Mouse (Mus musculus) kidney, adult 8-10 months (tissue): ENCODE data around the gene Gm49388.

ENCODE experiments used
- DNase-seq, 2 experiments: peaks; one replicate each; pipeline ENCODE4 v3.0.0; 2022

Gene Gm49388

DNA sequence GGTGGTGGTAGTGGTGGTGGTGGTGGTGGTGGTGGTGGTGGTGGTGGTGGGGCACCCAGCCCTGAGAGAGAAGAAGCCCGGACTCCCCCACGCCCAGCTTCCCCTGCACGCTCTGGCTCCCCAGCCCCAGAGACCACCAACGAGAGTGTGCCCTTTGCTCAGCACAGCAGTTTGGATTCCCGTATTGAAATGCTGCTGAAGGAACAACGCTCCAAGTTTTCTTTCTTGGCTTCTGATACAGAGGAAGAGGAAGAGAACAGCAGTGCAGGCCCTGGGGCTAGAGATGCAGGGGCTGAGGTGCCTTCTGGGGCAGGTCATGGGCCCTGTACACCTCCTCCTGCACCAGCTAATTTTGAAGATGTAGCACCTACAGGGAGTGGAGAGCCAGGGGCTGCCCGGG is at the start of gene Gm49388:
Gm49388 (plus strand) TSS at position 301 of the 400 bp plus-strand sequence.
- no peak for DNase-seq

- DNase-seq: peak; percentile 74 to 84
These were observed 40.9 kb upstream of the Gm49388 start, which contains the start of gene Fbxl19 for GRCm38 (mm10) chr7:127744366-127745045. Fbxl19 (plus strand) TSS chr7:127744543.

GRCm38 (mm10) chr7:127745251-127745651 is 40.2 kb upstream of the Gm49388 start:
- peak; percentile 95 to 97 for DNase-seq

DNA sequence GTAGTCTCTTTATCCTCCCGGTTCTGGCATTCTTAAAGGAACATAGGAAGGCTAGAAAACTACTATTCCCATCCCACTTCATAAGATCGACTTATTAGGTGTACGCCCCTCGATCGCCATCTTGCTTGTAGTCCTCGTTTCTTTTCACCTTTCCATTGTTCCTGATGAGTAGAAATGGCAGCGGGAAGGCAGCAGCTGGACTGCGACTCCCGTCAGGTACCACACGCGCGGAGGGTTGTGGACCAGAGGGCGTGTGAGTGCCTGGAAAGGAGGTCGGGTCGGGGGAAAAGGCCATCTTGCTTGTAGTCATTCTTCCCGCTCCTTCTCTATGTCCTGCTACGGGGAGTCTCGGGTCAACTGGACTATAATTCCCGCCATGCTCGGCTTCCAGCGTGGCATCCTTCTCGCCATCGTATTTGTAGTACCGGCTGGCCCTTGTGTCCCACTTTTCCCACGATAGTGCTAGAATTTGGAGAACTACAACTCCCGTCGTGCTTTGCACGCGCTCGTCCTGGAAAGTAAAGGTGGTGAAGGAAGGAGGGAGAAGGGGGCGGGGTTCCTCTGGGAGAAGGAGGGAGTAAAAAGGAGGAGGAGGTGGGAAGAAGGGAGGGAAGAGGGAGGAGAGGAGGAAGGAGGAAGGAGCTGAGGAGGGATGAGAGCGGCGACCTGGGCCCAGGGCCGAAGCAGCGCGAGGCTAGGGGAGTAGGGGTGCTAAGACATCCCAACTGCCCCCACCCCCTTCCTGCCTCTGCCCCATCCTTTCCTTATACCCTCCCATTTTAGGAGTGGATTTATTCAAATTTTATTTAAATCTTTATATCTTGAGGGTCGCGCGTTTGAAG is 39.5 kb upstream of the Gm49388 start:
- peak; percentile 98 to 99 for DNase-seq

GRCm38 (mm10) chr7:127746494-127747491 is 38.6 kb upstream of the Gm49388 start:
- DNase-seq: peak in 1 of 2 experiments; percentile 35

DNA sequence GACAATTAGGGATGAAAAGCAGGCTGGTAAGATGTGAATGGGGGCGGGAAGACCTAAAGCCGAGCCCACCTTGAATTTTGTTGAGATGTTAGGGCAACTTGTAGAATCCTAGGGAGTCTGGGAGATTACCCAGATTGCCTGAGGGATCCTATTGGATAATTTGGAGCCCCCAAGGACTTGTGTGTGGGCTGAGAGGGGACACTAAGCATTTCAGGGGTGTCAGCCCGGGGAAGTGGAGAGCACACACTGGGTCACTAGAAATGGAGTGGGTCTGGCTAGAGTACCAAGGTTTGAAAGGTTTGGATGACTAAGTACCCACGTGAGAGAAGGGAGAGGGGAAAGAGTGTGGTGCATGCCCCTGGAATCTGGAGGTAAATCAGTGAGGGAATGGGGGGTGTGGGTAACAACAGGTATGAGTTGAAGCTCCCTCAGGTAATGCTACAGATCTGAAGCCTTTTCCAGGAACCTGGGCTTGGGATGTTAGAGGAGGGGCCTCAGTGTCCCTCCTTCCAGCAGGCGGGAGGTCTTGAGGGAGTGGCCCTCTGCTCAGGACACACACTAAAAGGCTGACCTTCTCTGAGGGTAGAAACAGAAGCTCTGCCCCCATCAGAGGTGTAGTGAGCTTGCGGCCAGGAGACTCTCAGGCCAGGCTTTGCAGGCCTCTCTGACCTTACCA is 37.7 kb upstream of the Gm49388 start:
- no peak for DNase-seq

- no peak for DNase-seq
These were observed 37.2 kb upstream of the Gm49388 start for GRCm38 (mm10) chr7:127748235-127748560.

- peak in 1 of 2 experiments; percentile 58 for DNase-seq
These were observed 35.0 kb upstream of the Gm49388 start for GRCm38 (mm10) chr7:127750131-127751127.

- DNase-seq: no peak
These were observed 33.8 kb upstream of the Gm49388 start for GRCm38 (mm10) chr7:127751619-127752018.

GRCm38 (mm10) chr7:127752069-127752468 is 33.3 kb upstream of the Gm49388 start:
- DNase-seq: no peak

DNA sequence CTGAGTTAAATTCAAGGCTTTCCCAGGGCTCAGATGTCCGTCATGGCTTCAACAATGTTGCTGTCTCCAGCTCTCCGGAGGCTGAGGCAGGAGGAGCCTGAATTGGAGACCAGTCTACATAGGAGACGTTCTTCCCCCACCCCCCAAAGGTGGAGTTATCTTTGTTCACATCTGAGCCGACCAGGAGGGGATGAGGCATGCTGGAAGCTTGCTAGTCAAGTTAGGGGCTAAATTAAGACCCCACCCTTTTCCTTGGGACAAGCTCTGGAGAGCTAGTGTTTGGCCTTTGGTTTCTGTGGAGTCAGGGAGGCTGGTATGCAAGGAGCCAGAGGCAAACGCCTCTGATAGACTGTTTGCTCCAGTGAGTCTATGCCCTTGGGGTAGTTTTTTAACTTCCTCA is 32.2 kb upstream of the Gm49388 start:
- DNase-seq: no peak

DNA sequence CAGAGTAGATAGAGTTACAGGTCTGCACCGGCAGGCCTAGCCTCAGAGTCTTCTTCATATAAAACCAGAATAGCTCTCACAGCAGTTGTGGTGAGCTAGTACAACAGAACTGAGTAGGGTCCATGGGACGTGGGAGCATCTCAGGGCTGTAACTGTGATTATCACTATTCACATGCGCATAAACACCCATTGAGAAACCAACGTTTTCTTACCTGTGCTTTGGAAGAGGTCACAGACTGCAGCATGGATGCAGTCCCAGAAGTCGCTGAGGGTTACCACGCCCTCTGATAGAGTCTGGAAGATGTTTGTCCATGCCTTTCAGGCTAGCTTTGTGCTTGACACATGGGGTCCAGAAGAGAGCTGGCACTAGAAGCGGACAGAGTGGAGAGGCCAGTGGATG is 31.7 kb upstream of the Gm49388 start:
- DNase-seq: no peak

- DNase-seq: no peak
These were observed 25.7 kb upstream of the Gm49388 start for GRCm38 (mm10) chr7:127759716-127760115.

DNA sequence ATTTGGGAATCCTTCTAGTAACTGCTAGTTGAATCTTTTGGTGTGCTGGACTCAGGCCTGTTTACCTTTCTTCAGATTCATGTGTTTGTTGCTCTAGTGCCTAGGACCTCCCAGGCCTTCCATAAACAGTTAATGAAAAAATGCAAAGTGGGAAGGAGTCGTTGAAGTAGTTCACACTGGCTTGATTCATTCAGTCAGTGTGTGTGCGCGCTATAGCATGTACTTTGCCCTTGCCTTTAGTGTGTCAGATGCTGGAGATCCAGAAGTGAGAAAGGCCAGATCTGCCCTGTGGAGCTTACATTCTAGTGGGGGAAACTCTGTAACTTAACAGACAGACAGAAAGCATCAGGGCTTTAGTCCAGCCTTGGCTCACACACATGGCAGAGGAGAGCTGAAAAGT is 24.9 kb upstream of the Gm49388 start:
- DNase-seq: no peak

- DNase-seq: peak; percentile 43 to 72
These were observed 24.4 kb upstream of the Gm49388 start for GRCm38 (mm10) chr7:127761026-127761425.

GRCm38 (mm10) chr7:127763642-127764041 is 21.8 kb upstream of the Gm49388 start:
- no peak for DNase-seq

- peak in 1 of 2 experiments; percentile 43 for DNase-seq
These were observed 19.7 kb upstream of the Gm49388 start for GRCm38 (mm10) chr7:127765756-127766155.

DNA sequence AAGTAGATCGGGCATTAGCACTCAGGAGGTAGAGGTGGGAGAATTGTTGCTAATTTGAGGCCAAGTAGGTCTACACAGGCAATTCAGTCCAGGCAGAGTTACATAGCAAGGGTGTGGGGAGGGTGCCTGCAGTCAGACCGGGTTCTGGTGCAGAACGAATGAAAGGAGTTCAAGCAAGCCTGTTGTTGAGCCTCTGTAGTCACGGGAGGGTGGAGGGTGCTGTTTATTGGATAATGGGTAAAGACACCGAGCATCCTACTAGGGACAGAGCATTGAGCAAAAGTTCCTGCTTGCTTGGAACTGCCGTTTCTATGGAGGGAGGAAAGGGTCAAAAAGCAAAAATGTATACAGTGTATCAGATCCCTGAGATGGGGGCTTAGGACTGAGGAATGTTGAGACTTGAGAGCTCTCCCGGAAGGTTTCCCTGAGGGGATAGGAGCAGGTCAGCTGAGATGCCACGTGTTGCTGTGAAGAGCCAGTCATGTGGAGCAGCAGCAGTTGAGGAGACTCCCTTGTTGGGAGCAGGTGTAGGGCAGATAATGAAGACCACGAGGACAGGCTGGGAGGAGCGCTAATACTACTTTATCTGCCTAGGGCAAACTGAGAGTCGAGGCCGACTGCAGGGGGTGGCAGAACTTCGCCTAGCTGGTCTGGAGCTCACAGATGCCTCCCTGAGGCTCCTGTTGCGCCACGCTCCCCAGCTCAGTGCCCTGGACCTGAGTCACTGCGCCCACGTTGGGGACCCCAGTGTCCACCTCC is 18.4 kb upstream of the Gm49388 start:
- DNase-seq: no peak

DNA sequence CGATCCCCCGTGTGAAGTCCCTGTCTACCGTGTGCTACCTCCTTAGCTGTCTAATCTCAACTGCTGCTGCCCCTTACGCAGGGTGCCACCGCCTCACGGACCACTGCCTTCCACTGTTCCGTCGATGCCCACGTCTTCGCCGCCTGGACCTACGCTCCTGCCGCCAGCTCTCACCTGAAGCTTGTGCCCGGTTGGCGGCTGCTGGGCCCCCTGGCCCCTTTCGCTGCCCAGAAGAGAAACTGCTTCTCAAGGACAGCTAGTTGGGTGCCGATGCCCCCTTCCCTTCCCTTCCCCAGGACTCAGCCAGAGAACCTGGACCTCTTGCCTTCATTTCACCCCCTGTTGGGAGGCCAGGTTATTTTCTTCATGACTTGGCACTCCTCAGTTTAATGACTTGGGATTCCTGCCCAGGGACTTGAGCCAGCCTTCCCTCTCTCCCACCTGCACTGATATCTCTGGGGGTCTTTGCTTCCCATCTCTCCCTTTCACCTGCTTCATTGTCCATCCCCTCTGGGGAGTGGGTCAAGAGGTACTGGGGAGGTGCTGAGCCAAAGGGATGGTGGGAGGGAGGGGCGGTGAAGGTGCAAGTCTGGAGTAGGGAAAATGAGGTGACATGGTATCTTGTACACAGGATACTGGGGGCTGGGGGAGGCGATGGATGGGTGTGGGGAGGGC is 17.6 kb upstream of the Gm49388 start:
- peak in 1 of 2 experiments; percentile 24 for DNase-seq
